Mouse (Mus musculus): ENCODE results near the gene Ggn.
"Not testable (repeated sequence)": the region's sequence is repeated elsewhere in the genome, so short reads cannot be mapped to it uniquely, and the experiment has no call there.

Gene Ggn

GRCm38 (mm10) chr7:29162294-29162693, 7.7 kb upstream of the Ggn start:
- DNase-seq (ENCODE audit: low read depth): no peak

GRCm38 (mm10) chr7:29162750-29163525, 7.1 kb upstream of the Ggn start:
- peak; percentile 78 for DNase-seq (ENCODE audit: low read depth)

GRCm38 (mm10) chr7:29167656-29168055, 2.4 kb upstream of the Ggn start:
- DNase-seq (ENCODE audit: low read depth): no peak

- DNase-seq (ENCODE audit: low read depth): no peak
Measured at GRCm38 (mm10) chr7:29168121-29168695, 1.8 kb upstream of the Ggn start.

- peak; percentile 29 for DNase-seq (ENCODE audit: low read depth)
Measured at GRCm38 (mm10) chr7:29168791-29169230, 1.2 kb upstream of the Ggn start.

- peak; percentile 68 for DNase-seq (ENCODE audit: low read depth)
Measured at GRCm38 (mm10) chr7:29169231-29170065, 562 bp upstream of the Ggn start.

- DNase-seq (ENCODE audit: low read depth): peak; percentile 61
Measured at GRCm38 (mm10) chr7:29170755-29171561, 948 bp downstream of the Ggn start.

GRCm38 (mm10) chr7:29171562-29172097, 1.6 kb downstream of the Ggn start:
- no peak for DNase-seq (ENCODE audit: low read depth)

GRCm38 (mm10) chr7:29172390-29173016, 2.5 kb downstream of the Ggn start:
- no peak for DNase-seq (ENCODE audit: low read depth)

GRCm38 (mm10) chr7:29178106-29178505, 8.1 kb downstream of the Ggn start:
- DNase-seq (ENCODE audit: low read depth): peak; percentile 71

GRCm38 (mm10) chr7:29179323-29179722, 9.3 kb downstream of the Ggn start:
- peak; percentile 75 for DNase-seq (ENCODE audit: low read depth)

GRCm38 (mm10) chr7:29180077-29180853, 10.3 kb downstream of the Ggn start, which contains the start of gene Psmd8:
Gene Psmd8, minus strand, starts transcription at chr7:29180701.
- peak; percentile 98 for DNase-seq (ENCODE audit: low read depth)

- no peak for DNase-seq (ENCODE audit: low read depth)
Measured at GRCm38 (mm10) chr7:29180854-29181236, 10.8 kb downstream of the Ggn start.

- DNase-seq (ENCODE audit: low read depth): not testable (repeated sequence)
Measured at GRCm38 (mm10) chr7:29181323-29181722, 11.3 kb downstream of the Ggn start.

GRCm38 (mm10) chr7:29194230-29194629, 24.2 kb downstream of the Ggn start:
- DNase-seq (ENCODE audit: low read depth): not testable (repeated sequence)

- DNase-seq (ENCODE audit: low read depth): no peak
Measured at GRCm38 (mm10) chr7:29202577-29202976, 32.6 kb downstream of the Ggn start.

GRCm38 (mm10) chr7:29211013-29211412, 41.0 kb downstream of the Ggn start:
- not testable (repeated sequence) for DNase-seq (ENCODE audit: low read depth)

- DNase-seq (ENCODE audit: low read depth): peak; percentile 94
Measured at GRCm38 (mm10) chr7:29211415-29212198, 41.6 kb downstream of the Ggn start.

GRCm38 (mm10) chr7:29212199-29212765, 42.3 kb downstream of the Ggn start:
- DNase-seq (ENCODE audit: low read depth): no peak
